Mouse (Mus musculus): ENCODE results near the gene Ccdc13.

DNA sequence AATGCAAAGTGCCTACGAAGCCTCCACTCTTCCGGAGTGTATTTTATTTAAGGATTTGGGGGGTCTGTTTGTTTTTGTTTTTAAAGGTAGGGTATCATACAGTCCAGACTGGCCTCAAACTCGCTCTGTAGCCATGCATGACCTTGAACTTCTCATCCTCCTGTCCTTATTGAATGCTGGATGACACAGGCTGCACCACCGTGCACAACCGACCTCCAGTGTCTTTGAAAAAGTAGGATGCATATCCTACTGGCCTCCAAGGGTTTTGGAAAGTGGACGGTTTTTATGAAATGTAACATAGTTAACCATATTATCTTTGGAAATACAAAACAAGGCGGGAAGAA lies 333 bp upstream of the Ccdc13 start:
- TF ChIP-seq CTCF (IDR thresholded peaks at IDR 0.05; ENCODE audit: control insufficient read depth, insufficient read depth, low read length), result no peak
- no peak for TF ChIP-seq POLR2A (IDR thresholded peaks at IDR 0.05; ENCODE audit: borderline replicate concordance, control insufficient read depth, low read depth, low read length)

Data from bone marrow, adult 2 months (tissue).